18 mouse cellular contexts compared by ENCODE assay signal in genomic region chr5:112101739-112102590, GRCm38 (mm10).
A peak's percentile ranks its signal among the peaks of the same experiment; 100 is the strongest.
DNase-seq lines count a peak whose midpoint lies in the region; ATAC-seq and TF ChIP-seq lines count a peak whose summit lies in the region.
"Had no signal": no experiment of that assay in that cellular context is flagged by ENCODE, and none has a peak within 500 bp of the region (broad histone marks: within the 10 kb centered on the region; RNA-seq: fewer than 3 reads in every experiment).

No protein-coding gene starts in this region.

- H3K4me3 ChIP-seq in neural tube, embryonic 15.5 days (replicated peaks) = no peak overlapping the region
- H3K4me3 ChIP-seq in liver, postnatal 0 days (ENCODE audit: low read depth, low read length) = no peak overlapping the region
- H3K4me3 ChIP-seq: embryonic facial prominence, embryonic 10.5 days; erythroblast, embryonic 14.5 days; heart, adult 2 months; limb, embryonic 12.5 days; liver, embryonic 15.5 days had no signal

- ATAC-seq in hematopoietic stem cell, adult 5-6 weeks (replicated peaks in 1 of 2; ENCODE audit: insufficient read depth in 1 of 2, low FRiP score in 2 of 2, low TSS enrichment in 1 of 2, low read depth in 1 of 2, poor library complexity in 2 of 2, severe bottlenecking in 2 of 2) = peak; percentile 12 to 39; a peak in 2 of 4 replicates
- no peak for ATAC-seq in neural tube, embryonic 15.5 days (ENCODE audit: low FRiP score)
- ATAC-seq in liver, postnatal 0 days = no peak

- TF ChIP-seq CTCF in liver, postnatal 0 days (IDR thresholded peaks at IDR 0.05; ENCODE audit: low read depth) = no peak

- no peak overlapping the region for H3K9ac ChIP-seq in neural tube, embryonic 15.5 days (replicated peaks)
- no peak overlapping the region for H3K9ac ChIP-seq in liver, postnatal 0 days (replicated peaks)
- H3K9ac ChIP-seq: limb, embryonic 12.5 days; liver, embryonic 15.5 days had no signal

- no peaks in the 10 kb centered on the region for H3K9me3 ChIP-seq in neural tube, embryonic 15.5 days (replicated peaks)
- no peaks in the 10 kb centered on the region for H3K9me3 ChIP-seq in liver, postnatal 0 days (ENCODE audit: low read length)
- H3K9me3 ChIP-seq: embryonic facial prominence, embryonic 10.5 days; limb, embryonic 12.5 days; liver, embryonic 15.5 days had no signal

- H3K27ac ChIP-seq in neural tube, embryonic 15.5 days (replicated peaks) = no peak overlapping the region
- no peak overlapping the region for H3K27ac ChIP-seq in liver, postnatal 0 days (ENCODE audit: low read depth)
- H3K27ac ChIP-seq: embryonic facial prominence, embryonic 10.5 days; heart, adult 2 months; limb, embryonic 12.5 days; liver, embryonic 15.5 days; stomach, postnatal 0 days had no signal

- H3K27me3 ChIP-seq in neural tube, embryonic 15.5 days (replicated peaks) = no peaks in the 10 kb centered on the region
- no peaks in the 10 kb centered on the region for H3K27me3 ChIP-seq in liver, postnatal 0 days (ENCODE audit: insufficient read depth, low read length)
- H3K27me3 ChIP-seq: liver, embryonic 15.5 days had no signal

- no peak for TF ChIP-seq EP300 in liver, postnatal 0 days (IDR thresholded peaks at IDR 0.05; ENCODE audit: low read depth)

- H3K4me1 ChIP-seq in neural tube, embryonic 15.5 days = peaks cover 11% of the 10 kb centered on the region
- no peaks in the 10 kb centered on the region for H3K4me1 ChIP-seq in liver, postnatal 0 days (ENCODE audit: insufficient read depth)
- H3K4me1 ChIP-seq: embryonic facial prominence, embryonic 10.5 days; limb, embryonic 12.5 days; liver, embryonic 15.5 days had no signal

- no peak overlapping the region for H3K4me2 ChIP-seq in neural tube, embryonic 15.5 days
- no peak overlapping the region for H3K4me2 ChIP-seq in liver, postnatal 0 days (ENCODE audit: low read depth, low read length)
- H3K4me2 ChIP-seq: limb, embryonic 12.5 days; liver, embryonic 15.5 days had no signal

- H3K36me3 ChIP-seq in neural tube, embryonic 15.5 days = no peaks in the 10 kb centered on the region
- H3K36me3 ChIP-seq in liver, postnatal 0 days (replicated peaks; ENCODE audit: insufficient read depth, low read length) = no peaks in the 10 kb centered on the region
- H3K36me3 ChIP-seq: embryonic facial prominence, embryonic 10.5 days; limb, embryonic 12.5 days; liver, embryonic 15.5 days had no signal

- DNase-seq in kidney, adult 9 months = peak; percentile 5
- no peak for DNase-seq in kidney, adult 11 months
- peak; percentile 18 for DNase-seq in 416B (ENCODE audit: low read depth)
- peak; percentile 12 to 25 for DNase-seq in CD8-positive naive resting alpha-beta T cell, adult 2 months (ENCODE audit: low read depth in 2 of 2, low spot score in 2 of 2)
- no peak for DNase-seq in right cerebral cortex, postnatal 36 days (ENCODE audit: low spot score in 2 of 2)
- no peak for DNase-seq in liver, postnatal 0 days
- DNase-seq: cerebellum, postnatal 14 days; heart, adult 2 months; heart, postnatal 4 days; retina, postnatal 1 day; thymus, postnatal 25 days had no signal

- 62% methylated on average over 17 of the region's 17 CpGs for WGBS in neural tube, embryonic 15.5 days
- 53% methylated on average over 17 of the region's 17 CpGs for WGBS in liver, postnatal 0 days (ENCODE audit: insufficient replicate concordance)

Comparison
In these comparisons a context has a peak if more than half of its experiments do, and no peak if none do; other contexts are left out.
1. DNase-seq: peak in kidney, adult 9 months (single experiment), 416B (single experiment) and CD8-positive naive resting alpha-beta T cell, adult 2 months (2 of 2); none in kidney, adult 11 months (single experiment), right cerebral cortex, postnatal 36 days (0 of 2) and liver, postnatal 0 days (single experiment).
2. ATAC-seq: peak in hematopoietic stem cell, adult 5-6 weeks (2 of 2); none in neural tube, embryonic 15.5 days (single experiment) and liver, postnatal 0 days (single experiment).